19 mouse cellular contexts compared by ENCODE assay signal in genomic region chr9:15166896-15167295, GRCm38 (mm10). TPM values are rescaled to one million over a fixed set of nuclear protein-coding genes. Genes with fewer than 3 reads are reported as not detected.
"Had no signal": no experiment of that assay in that cellular context is flagged by ENCODE, and none has a peak within 500 bp of the region (broad histone marks: within the 10 kb centered on the region; RNA-seq: fewer than 3 reads in every experiment).

No protein-coding gene starts in this region.

- H3K9me3 ChIP-seq: stomach, embryonic 15.5 days had no signal

- DNase-seq: retina, postnatal 1 day; right cerebral cortex, adult 18-20 months; right cerebral cortex, postnatal 14 days; right cerebral cortex, postnatal 25 days; right cerebral cortex, postnatal 4 days; spleen, adult 18-20 months; thymus, adult 18-20 months; thymus, adult 2 months; thymus, postnatal 14 days; thymus, postnatal 25 days; thymus, postnatal 36 days; thymus, postnatal 4 days had no signal

- H3K9ac ChIP-seq: neural tube, embryonic 13.5 days; neural tube, embryonic 15.5 days; stomach, embryonic 15.5 days had no signal

- H3K27me3 ChIP-seq: neural tube, embryonic 13.5 days; neural tube, embryonic 15.5 days; stomach, embryonic 15.5 days had no signal

- H3K4me3 ChIP-seq: neural tube, embryonic 13.5 days; neural tube, embryonic 15.5 days; stomach, embryonic 15.5 days had no signal

- H3K36me3 ChIP-seq: neural tube, embryonic 13.5 days; neural tube, embryonic 15.5 days; stomach, embryonic 15.5 days had no signal

- H3K4me1 ChIP-seq: neural tube, embryonic 13.5 days; neural tube, embryonic 15.5 days; stomach, embryonic 15.5 days had no signal

- H3K27ac ChIP-seq: neural tube, embryonic 13.5 days; neural tube, embryonic 15.5 days; stomach, embryonic 15.5 days; stomach, postnatal 0 days had no signal

- H3K4me2 ChIP-seq: neural tube, embryonic 13.5 days; neural tube, embryonic 15.5 days; stomach, embryonic 15.5 days had no signal

RNA-seq across cellular contexts. Expression of gene Hephl1, which starts 55.0 kb away (rescaled TPM):
- total RNA-seq: neutrophil, adult 5-6 weeks had no signal
- polyA plus RNA-seq: neural tube, embryonic 13.5 days; spleen, adult 2 months; stomach, embryonic 15.5 days; stomach, postnatal 0 days; thymus, postnatal 0 days had no signal
